Mouse (Mus musculus): ENCODE measurements around the gene Emilin2. TPM values are rescaled to one million over a fixed set of nuclear protein-coding genes. Genes with fewer than 3 reads are reported as not detected.

Emilin2 gene
- polyA plus RNA-seq, 1 experiment: 3.2 TPM

DNA sequence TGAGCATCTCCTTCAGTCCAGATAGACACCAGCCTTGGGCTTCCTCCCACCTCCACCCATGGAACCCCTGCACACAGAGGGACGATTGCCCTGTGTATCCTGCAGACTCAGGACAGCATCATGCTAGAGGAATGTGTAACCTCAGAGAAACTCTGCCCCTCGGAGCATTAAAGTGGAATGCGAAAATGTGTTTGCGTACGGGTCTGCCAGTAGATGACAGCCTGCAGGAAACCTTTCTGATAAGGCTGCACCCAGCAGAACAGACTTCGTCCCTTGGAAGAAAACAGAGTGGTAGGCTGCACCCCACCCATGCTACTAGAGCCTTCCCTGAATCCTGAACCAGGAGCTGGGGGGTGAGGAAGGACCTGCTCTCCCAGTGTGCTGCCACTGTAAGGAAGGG is 26.9 kb downstream of the Emilin2 start:
- no peak overlapping the region for H3ac ChIP-seq (ENCODE audit: control insufficient read depth, insufficient read length)
- no peaks in the 10 kb centered on the region for H3K36me3 ChIP-seq (ENCODE audit: control insufficient read depth, insufficient read depth)
- H3K4me3 ChIP-seq: no peak overlapping the region
- no peaks in the 10 kb centered on the region for H3K27me3 ChIP-seq (ENCODE audit: control insufficient read depth, insufficient read depth, insufficient read length)
- no peaks in the 10 kb centered on the region for H3K79me2 ChIP-seq (ENCODE audit: control insufficient read depth, insufficient read depth)
- TF ChIP-seq MAX (IDR thresholded peaks at IDR 0.05; ENCODE audit: low read depth) (no peak), POLR2AphosphoS2 (IDR thresholded peaks at IDR 0.05; ENCODE audit: insufficient read length, low read depth) (no peak), MYOG (IDR thresholded peaks at IDR 0.05; ENCODE audit: control insufficient read depth in 1 of 3, insufficient read depth in 1 of 3, insufficient read length in 2 of 3, low read depth in 2 of 3) (no peak), USF1 (IDR thresholded peaks at IDR 0.05; ENCODE audit: low read depth) (no peak), MYOD1 (IDR thresholded peaks at IDR 0.05; ENCODE audit: control insufficient read depth in 1 of 3, insufficient read length in 2 of 3, low read depth in 2 of 3) (no peak), TCF3 (IDR thresholded peaks at IDR 0.05; ENCODE audit: insufficient read length, low read depth) (no peak), REST (IDR thresholded peaks at IDR 0.05; ENCODE audit: insufficient read depth, insufficient read length) (no peak), CEBPB (IDR thresholded peaks at IDR 0.05; ENCODE audit: insufficient read depth, poor library complexity, severe bottlenecking) (no peak), SRF (IDR thresholded peaks at IDR 0.05; ENCODE audit: control insufficient read depth, insufficient read length, low read depth) (no peak), POLR2A (IDR thresholded peaks at IDR 0.05; ENCODE audit: insufficient read length, low read depth) (no peak), E2F4 (IDR thresholded peaks at IDR 0.05; ENCODE audit: insufficient read depth) (no peak), TCF12 (IDR thresholded peaks at IDR 0.05; ENCODE audit: insufficient read depth, poor library complexity, severe bottlenecking) (no peak)
- H3K4me2 ChIP-seq (ENCODE audit: low read depth): no peak overlapping the region

DNA sequence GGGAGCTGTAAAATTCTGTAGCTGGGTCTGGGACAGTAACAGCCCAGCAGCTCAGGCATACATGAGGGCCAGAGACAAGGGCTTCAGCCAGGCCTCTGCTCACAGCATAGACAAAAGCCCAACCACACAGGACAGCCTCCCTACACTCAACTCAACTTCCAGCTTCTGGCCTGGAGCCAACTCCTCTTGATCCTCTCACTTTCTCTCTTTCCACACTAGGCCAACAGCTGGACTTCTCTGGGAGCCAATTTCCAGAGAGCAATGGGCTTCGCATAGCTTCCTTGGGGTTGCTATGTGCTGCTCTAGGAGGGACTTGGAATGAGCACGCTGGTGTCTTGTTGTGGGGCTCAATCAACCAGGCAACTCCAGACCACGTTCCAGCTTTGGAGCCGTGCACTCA is 28.5 kb downstream of the Emilin2 start:
- TF ChIP-seq CEBPB (IDR thresholded peaks at IDR 0.05; ENCODE audit: insufficient read depth, poor library complexity, severe bottlenecking): no peak
- TF ChIP-seq TCF3 (IDR thresholded peaks at IDR 0.05; ENCODE audit: insufficient read length, low read depth): no peak
- no peak for TF ChIP-seq USF1 (IDR thresholded peaks at IDR 0.05; ENCODE audit: low read depth)
- TF ChIP-seq MYOD1 (IDR thresholded peaks at IDR 0.05; ENCODE audit: control insufficient read depth in 1 of 3, insufficient read length in 2 of 3, low read depth in 2 of 3): no peak
- no peak for TF ChIP-seq TCF12 (IDR thresholded peaks at IDR 0.05; ENCODE audit: insufficient read depth, poor library complexity, severe bottlenecking)
- TF ChIP-seq POLR2AphosphoS2 (IDR thresholded peaks at IDR 0.05; ENCODE audit: insufficient read length, low read depth): no peak
- no peak for TF ChIP-seq MAX (IDR thresholded peaks at IDR 0.05; ENCODE audit: low read depth)
- TF ChIP-seq SRF (IDR thresholded peaks at IDR 0.05; ENCODE audit: control insufficient read depth, insufficient read length, low read depth): no peak
- no peak for TF ChIP-seq E2F4 (IDR thresholded peaks at IDR 0.05; ENCODE audit: insufficient read depth)
- TF ChIP-seq POLR2A (IDR thresholded peaks at IDR 0.05; ENCODE audit: insufficient read length, low read depth): no peak
- TF ChIP-seq REST (IDR thresholded peaks at IDR 0.05; ENCODE audit: insufficient read depth, insufficient read length): no peak
- TF ChIP-seq MYOG (IDR thresholded peaks at IDR 0.05; ENCODE audit: control insufficient read depth in 1 of 3, insufficient read depth in 1 of 3, insufficient read length in 2 of 3, low read depth in 2 of 3): no peak

DNA sequence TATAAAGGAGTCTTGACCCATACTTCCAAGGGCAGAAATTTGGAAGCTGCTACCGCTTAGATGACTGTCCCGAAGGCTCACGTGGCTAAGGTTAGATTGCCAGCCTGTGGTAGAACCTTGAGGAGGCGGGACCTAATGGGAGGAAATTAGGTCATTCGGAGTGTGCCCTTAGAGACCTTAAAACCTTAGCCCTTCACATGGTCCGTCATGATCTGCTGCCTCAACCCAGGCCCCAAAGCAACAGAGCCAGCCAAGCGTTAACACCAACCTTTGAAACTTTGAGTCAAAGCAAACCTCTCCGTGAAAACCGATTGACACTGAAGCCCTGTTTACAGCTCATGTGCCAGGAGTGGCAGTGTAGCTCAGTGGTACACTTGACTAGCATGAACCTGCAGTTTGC is 29.1 kb downstream of the Emilin2 start:
- Histone ChIP-seq H3ac (ENCODE audit: control insufficient read depth, insufficient read length) (no peak overlapping the region), H3K79me2 (ENCODE audit: control insufficient read depth, insufficient read depth) (no peaks in the 10 kb centered on the region), H3K4me2 (ENCODE audit: low read depth) (no peak overlapping the region), H3K36me3 (ENCODE audit: control insufficient read depth, insufficient read depth) (no peaks in the 10 kb centered on the region), H3K4me3 (no peak overlapping the region), H3K27me3 (ENCODE audit: control insufficient read depth, insufficient read depth, insufficient read length) (no peaks in the 10 kb centered on the region)
- no peak for TF ChIP-seq USF1 (IDR thresholded peaks at IDR 0.05; ENCODE audit: low read depth)
- TF ChIP-seq TCF12 (IDR thresholded peaks at IDR 0.05; ENCODE audit: insufficient read depth, poor library complexity, severe bottlenecking): no peak
- TF ChIP-seq E2F4 (IDR thresholded peaks at IDR 0.05; ENCODE audit: insufficient read depth): no peak
- no peak for TF ChIP-seq MYOG (IDR thresholded peaks at IDR 0.05; ENCODE audit: control insufficient read depth in 1 of 3, insufficient read depth in 1 of 3, insufficient read length in 2 of 3, low read depth in 2 of 3)
- TF ChIP-seq CEBPB (IDR thresholded peaks at IDR 0.05; ENCODE audit: insufficient read depth, poor library complexity, severe bottlenecking): no peak
- no peak for TF ChIP-seq REST (IDR thresholded peaks at IDR 0.05; ENCODE audit: insufficient read depth, insufficient read length)
- no peak for TF ChIP-seq POLR2AphosphoS2 (IDR thresholded peaks at IDR 0.05; ENCODE audit: insufficient read length, low read depth)
- no peak for TF ChIP-seq POLR2A (IDR thresholded peaks at IDR 0.05; ENCODE audit: insufficient read length, low read depth)
- TF ChIP-seq MAX (IDR thresholded peaks at IDR 0.05; ENCODE audit: low read depth): no peak
- TF ChIP-seq MYOD1 (IDR thresholded peaks at IDR 0.05; ENCODE audit: control insufficient read depth in 1 of 3, insufficient read length in 2 of 3, low read depth in 2 of 3): no peak
- no peak for TF ChIP-seq TCF3 (IDR thresholded peaks at IDR 0.05; ENCODE audit: insufficient read length, low read depth)
- no peak for TF ChIP-seq SRF (IDR thresholded peaks at IDR 0.05; ENCODE audit: control insufficient read depth, insufficient read length, low read depth)

More for the DNA sequence above, 28.5 kb downstream of the Emilin2 start:
- Histone ChIP-seq H3K27me3 (ENCODE audit: control insufficient read depth, insufficient read depth, insufficient read length) (no peaks in the 10 kb centered on the region), H3K4me2 (ENCODE audit: low read depth) (no peak overlapping the region), H3K79me2 (ENCODE audit: control insufficient read depth, insufficient read depth) (no peaks in the 10 kb centered on the region), H3K4me3 (no peak overlapping the region), H3ac (ENCODE audit: control insufficient read depth, insufficient read length) (no peak overlapping the region), H3K36me3 (ENCODE audit: control insufficient read depth, insufficient read depth) (no peaks in the 10 kb centered on the region)

DNA sequence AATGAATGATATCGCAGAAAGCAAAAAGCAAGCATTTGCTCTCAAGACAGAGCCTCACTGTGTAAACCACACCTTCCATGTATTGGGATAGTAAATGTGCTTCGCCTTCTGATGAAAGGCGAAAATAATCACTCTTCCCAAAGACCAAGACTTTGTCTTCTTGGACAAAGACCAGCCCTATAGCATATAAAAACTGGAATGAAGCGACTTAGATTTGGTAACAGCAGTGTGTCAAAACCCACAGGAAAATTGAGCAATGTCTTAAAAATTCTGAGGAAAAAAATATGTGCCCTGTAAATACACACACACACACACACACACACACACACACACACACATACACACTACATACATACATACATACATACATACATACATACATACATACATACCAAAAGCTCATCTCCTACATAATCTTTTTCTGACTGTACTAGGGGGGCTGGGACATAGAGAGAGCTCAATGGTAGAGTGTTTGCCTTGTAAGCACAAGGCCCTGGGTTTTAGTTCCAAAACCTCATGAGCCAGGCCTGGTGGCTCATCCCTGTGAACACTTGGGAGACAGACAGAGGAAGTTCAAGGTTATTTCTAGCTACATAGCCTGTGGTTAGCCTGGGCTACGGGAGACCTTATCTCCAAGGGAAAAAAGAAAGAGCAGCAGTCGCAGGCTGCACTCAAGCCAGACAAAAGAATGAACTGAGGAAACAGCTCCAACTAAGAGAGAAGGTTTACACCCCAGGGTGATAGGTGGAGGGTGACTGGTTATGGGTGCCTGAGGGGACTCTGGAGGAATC is 33.9 kb downstream of the Emilin2 start:
- Histone ChIP-seq H3K27me3 (ENCODE audit: control insufficient read depth, insufficient read depth, insufficient read length) (no peaks in the 10 kb centered on the region), H3K36me3 (ENCODE audit: control insufficient read depth, insufficient read depth) (no peaks in the 10 kb centered on the region), H3ac (ENCODE audit: control insufficient read depth, insufficient read length) (no peak overlapping the region), H3K79me2 (ENCODE audit: control insufficient read depth, insufficient read depth) (no peaks in the 10 kb centered on the region), H3K4me3 (no peak overlapping the region), H3K4me2 (ENCODE audit: low read depth) (no peak overlapping the region)
- TF ChIP-seq SRF (IDR thresholded peaks at IDR 0.05; ENCODE audit: control insufficient read depth, insufficient read length, low read depth): no peak
- no peak for TF ChIP-seq MYOG (IDR thresholded peaks at IDR 0.05; ENCODE audit: control insufficient read depth in 1 of 3, insufficient read depth in 1 of 3, insufficient read length in 2 of 3, low read depth in 2 of 3)
- no peak for TF ChIP-seq CEBPB (IDR thresholded peaks at IDR 0.05; ENCODE audit: insufficient read depth, poor library complexity, severe bottlenecking)
- no peak for TF ChIP-seq MYOD1 (IDR thresholded peaks at IDR 0.05; ENCODE audit: control insufficient read depth in 1 of 3, insufficient read length in 2 of 3, low read depth in 2 of 3)
- no peak for TF ChIP-seq USF1 (IDR thresholded peaks at IDR 0.05; ENCODE audit: low read depth)
- TF ChIP-seq TCF3 (IDR thresholded peaks at IDR 0.05; ENCODE audit: insufficient read length, low read depth): no peak
- TF ChIP-seq E2F4 (IDR thresholded peaks at IDR 0.05; ENCODE audit: insufficient read depth): no peak
- no peak for TF ChIP-seq MAX (IDR thresholded peaks at IDR 0.05; ENCODE audit: low read depth)
- TF ChIP-seq POLR2A (IDR thresholded peaks at IDR 0.05; ENCODE audit: insufficient read length, low read depth): no peak
- no peak for TF ChIP-seq TCF12 (IDR thresholded peaks at IDR 0.05; ENCODE audit: insufficient read depth, poor library complexity, severe bottlenecking)
- no peak for TF ChIP-seq REST (IDR thresholded peaks at IDR 0.05; ENCODE audit: insufficient read depth, insufficient read length)
- TF ChIP-seq POLR2AphosphoS2 (IDR thresholded peaks at IDR 0.05; ENCODE audit: insufficient read length, low read depth): no peak
